Mouse (Mus musculus) common myeloid progenitor, adult 5-6 weeks (primary cell): Measurements from ENCODE around the gene Nrk. TPM values are rescaled to one million over a fixed set of nuclear protein-coding genes. Genes with fewer than 3 reads are reported as not detected.

Experiments
- ATAC-seq: replicated peaks from 2 replicates; pipeline ENCODE4 v1.8.0; 2016; ENCODE audit warnings: low read depth, mild to moderate bottlenecking, moderate TSS enrichment, inconsistent platforms; ENCODE audit not compliant: poor library complexity, severe bottlenecking
- total RNA-seq: library from RNA; stranded (forward); fragments of 200-1000, 187-1606 nt; gene quantifications from 2 replicates; pipeline ENCODE4 v1.2.3, GENCODE M21; 2017

Gene Nrk
- total RNA-seq: 0.64 TPM in 1 of 2 replicates, not detected in the other

DNA sequence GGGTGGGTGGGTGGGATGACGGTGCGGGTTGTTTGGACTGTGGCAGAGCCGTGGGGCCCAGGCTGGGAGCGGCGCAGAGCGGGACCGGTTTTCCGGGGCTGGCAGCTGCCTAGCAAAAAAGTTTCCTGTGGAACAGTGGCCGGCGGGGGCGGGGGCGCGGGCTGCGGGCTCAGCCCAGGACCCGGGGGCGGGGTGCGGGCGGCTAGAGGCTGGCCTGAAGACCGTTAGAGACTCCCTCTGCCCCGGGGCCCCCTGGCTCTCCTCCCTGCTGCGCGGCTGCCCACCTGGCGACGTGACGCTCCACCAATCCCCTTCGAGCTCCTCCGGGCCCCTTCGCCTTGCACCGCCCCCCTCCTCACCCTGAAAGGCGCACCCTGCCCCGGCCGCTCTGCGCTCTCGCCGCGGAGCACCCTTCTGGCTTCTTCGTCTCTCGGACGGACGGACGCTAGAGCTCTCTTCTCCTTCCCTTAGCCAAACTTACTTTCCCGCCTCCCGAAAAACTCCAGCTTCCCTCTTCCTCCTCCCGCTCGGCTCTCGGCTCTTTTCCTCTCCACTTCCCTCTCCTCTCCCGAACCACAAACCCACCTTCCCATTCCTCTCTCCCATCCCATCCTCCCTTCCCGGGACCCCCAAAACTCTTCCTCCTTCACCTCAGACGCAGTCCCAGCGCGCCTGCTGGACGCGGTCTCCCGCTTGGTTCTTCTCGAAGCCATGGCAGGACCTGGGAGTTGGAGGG lies at the start of gene Nrk:
Nrk (plus strand) TSS at position 390 of the 736 bp plus-strand sequence.
- peak; percentile 66 for ATAC-seq

DNA sequence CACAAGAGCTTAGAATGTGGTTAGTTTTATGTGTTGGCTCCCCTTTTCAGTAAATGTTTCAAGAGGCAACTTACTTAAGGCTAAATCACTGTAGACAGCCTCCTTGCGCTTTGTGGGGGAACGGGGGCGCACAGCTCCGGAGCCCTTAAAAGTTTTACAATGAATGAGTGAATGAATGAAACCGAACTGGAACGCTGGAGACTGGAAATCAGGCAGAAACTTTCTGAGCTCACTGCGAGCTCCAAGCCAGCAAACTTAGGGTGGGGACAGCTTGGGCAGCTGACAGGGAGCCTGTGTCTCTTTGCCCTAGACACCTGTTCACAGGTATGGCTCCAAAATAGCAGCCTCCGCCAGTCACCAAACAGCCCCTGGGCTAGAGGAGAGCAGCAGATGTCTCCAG lies 864 bp upstream of the Nrk start:
- ATAC-seq: no peak

DNA sequence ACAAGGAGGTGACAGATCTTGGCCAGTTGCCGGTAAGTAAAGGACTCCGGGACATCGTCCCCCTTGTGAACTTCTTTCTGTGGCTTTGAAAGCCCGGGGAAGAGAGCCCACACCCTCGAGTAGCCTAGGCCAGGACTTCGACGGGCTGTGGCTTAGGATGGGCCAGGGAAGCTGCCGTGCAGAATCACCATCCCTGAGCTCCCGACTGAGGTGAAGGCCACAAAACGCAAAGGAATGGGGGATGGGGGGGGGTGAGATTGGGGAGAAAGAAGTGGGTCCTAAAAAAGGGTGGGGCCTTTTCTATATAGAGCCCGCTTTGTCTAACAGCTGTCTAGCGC lies 516 bp downstream of the Nrk start:
- no peak for ATAC-seq

DNA sequence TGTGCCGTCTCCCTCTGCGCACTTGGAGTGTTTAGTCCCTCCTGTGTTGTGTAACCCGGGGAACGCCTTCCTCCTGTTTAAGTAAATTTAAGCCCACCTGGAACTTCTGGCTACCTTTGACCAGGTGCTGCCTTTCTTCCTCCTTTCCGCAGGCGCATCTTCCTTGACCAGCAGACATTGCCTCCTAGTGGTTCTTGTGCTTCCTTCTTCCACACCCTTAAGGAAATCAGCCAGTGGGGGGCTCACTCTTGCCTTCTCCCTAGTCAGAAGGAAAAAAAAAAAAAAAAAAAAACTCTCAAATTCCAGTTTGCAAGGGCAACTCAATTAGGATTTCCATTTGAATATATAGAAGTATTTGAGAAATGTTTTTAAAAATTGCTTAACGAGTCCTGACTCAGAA lies 4.8 kb downstream of the Nrk start:
- no peak for ATAC-seq

DNA sequence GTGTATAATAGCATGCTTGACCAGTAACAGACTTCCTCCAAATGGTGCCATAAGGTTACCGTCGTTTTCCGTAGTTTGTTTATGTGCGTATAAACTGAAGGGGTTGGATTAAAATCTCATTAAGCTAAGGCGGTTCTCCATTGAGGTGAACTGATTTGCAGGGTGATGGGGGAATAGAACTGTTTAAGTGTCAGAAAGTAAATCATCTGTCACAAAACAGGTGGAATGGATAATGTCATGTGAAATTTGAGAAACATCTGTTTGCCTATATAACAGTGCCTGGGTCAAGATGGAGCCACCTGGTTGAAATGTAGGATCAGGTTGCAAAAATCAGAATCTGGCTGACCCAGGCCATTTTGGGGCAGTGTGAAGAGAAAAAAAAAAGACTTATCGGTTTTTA lies 29.7 kb downstream of the Nrk start:
- ATAC-seq: no peak

DNA sequence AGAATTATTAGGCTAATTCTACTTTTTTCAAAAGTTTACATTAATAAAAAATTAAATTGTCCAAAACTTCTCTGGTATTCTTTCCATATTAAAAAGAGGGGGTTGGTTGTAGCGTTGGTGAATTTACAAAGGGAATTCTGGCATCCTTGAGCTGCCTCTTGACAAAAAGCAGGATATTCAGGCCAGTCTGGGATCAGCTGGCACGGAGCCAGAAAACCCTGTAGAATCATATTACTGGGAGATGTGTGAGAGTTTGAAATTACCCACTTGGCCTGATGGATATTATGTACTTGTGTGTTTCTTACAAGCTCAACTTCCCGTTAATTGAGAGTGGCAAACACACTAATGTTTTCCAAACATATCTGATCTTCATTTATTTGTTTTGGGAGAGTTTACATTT lies 46.5 kb downstream of the Nrk start:
- ATAC-seq: no peak

DNA sequence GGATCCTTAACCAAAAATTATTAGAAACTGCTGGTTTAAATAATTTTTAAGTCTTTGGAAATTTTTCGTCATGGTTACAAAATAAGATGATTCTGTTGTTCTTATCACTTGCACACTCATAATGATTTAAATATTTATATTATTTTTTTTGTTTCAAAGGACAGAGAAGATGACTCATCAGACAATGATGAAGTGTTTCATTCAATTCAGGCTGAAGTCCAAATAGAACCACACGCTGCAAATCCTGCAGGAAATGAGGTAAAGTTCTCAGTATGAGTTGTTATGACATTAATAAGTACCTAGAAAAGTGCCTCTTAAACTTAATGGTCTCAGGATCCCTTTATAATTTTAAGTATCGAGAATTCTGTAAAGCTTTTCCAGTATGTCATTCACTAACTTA lies 64.3 kb downstream of the Nrk start:
- ATAC-seq: no peak

DNA sequence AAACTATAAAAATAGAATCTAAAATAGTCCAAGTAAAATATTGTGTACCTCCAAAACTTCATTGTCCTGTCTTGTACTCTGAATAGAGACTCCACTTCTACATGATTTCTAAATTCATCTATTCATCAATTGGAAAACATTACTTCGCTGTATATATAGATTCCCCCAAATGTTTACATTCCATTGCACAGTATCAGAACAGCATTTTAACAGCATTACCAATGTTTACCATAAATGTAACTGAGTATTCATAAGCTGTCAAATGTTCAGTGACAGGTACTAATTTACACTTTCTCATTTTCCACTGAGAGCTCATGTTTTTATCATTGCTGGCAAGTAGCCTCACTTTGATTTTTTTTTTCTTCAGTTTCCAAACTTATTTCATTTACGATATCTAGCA lies 65.0 kb downstream of the Nrk start:
- ATAC-seq: no peak

DNA sequence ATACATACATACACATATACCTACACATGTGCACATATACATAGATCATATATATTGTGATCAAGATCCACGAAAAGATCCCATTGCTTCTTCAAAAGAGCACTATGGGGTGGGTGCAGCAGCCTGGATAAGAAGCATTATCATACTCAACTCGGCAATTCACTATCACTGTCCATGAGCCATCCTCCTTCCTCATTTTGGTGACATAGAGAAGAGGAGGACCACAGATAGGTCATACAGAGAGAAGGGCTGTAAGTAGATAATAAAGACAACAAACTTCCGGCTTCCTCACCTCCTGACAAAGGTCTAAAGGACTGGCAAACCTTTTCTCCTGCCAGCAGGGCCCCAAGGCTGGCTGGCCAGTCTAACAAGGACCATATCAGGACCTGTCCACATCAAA lies 100.3 kb downstream of the Nrk start:
- ATAC-seq: no peak

DNA sequence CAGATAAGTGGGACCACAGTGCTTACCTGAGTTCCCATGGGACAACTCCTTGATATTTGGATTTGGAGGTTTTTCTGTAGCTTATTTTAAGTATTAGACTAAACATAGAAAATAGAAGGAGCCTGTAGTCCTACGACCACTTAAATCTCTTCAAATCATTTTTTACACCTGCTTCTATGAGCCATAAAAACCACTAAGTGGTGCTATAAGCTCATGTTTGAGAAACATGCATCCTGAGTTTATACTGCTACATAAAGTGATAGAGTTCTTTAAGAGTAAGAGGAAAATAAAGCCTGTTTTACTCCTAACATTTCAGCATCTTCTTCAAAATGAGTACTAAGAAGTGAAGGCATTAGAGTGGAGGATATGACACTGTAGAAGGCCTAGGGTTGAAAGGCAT lies 102.3 kb downstream of the Nrk start:
- ATAC-seq: no peak

DNA sequence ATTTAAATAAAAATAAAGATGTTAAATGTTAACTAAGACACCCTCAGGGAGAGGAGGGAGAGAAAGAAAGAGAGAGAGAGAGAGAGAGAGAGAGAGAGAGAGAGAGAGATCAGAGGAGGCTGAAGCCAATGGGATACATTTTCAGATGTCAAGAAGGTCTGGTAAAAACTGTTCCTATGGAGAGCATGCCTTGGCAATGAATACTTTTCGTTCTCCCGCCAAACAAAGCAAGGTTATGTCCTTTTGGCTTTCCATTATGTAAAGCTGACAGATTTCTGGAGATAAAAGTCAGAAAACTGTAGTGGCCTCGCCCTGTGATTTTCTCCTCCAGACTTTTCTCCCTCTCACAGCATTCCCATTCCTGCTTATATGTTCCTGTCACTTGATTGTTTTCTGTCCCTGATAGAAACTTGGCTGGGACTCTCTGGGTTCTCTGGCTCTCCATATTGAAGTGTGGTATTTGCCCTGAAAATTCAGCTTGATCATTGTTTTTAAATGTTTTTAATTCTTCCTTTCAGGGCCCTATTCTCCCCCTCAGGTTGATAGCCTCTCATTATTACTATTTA lies 112.4 kb downstream of the Nrk start:
- ATAC-seq: no peak

DNA sequence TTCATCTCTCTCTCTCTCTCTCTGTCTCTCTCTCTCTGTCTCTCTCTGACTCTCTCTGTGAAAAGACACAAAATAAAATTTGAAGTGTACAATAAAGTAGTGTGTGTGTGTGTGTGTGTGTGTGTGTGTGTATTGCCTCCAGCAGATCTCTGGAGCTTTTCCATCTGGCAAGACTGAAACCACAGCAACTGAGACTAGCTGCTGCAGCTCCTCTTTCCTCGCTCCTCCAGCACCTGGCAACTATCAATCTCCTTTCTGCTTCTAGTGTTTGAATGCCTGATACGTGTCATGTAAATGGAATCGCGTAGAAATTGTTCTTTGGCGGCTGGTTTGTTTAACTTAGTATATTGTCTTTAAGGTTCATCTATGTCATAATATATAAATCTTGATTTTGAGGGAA lies 113.1 kb downstream of the Nrk start:
- no peak for ATAC-seq

DNA sequence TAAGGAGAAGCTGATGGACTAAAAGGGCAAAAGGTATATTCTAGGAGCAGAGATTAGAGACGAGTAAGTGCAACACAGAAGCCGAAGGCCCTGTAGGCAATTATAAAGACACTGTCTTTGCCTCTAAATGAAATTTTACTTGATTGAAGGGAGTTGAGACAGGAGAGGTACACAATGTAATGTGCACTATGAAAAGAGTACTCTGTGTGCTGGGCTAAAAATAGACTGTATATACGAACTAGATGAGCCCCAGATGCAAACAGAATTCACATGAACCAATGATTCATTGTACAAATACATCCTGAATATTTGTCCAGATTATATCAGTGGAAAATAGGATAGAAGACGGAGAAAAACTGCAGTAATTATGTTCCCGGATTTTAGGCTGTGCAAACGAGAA lies 113.7 kb downstream of the Nrk start:
- no peak for ATAC-seq

DNA sequence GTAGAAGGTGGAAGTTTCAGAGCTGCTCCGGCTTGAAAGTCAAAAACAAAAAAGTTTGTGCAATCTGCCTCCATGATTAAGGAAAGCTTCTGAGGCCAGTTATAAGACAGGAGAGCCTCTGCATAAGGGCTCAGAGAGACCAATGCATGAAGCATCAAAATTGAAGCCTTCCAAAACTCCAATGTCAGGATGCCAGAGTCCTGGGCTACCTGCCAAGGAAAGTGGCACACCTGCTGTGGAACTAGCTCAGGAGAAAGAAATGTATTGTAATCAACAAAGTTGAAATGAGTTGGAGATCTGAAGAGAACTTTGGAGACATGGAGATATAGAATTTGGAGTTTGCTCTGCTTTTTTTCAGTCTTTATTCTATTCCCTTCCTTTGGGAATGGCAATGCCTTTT lies 123.4 kb downstream of the Nrk start:
- ATAC-seq: no peak

DNA sequence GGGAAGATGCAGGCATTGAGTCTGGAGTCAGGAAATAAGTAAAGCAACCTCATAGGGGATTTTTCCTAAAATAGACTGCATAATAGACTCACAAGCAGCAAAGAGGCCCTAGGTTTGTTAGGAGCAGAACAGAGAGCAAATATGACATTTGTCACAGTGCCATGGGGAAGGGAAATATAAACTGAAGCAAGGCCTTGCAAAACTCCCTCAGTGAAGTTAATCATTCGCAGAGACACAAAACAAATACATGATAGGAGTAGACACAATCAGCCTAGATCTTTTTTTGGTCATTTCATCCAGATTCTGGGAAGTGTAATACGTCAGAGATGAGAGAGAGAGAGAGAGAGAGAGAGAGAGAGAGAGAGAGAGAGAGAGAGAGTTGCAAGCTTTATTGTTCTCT lies 125.1 kb downstream of the Nrk start:
- ATAC-seq: no peak

DNA sequence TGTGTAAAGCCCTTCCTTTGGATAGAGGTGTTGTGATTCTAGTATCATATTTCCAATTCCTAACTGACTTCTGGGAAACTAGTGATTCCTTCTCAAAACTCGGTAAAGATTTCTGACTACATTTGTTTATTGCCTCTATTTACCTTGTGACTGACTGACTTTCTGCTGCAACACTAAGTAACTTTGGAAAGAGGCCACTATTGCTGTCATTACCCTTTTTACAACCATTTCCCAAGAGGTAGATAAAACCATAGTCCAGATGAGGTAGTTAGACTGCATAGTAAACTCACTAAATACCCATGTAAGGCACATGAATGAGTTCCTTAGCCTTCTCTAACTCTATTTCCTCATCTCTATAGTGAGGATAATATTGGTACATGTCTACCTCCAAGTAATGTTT lies 126.9 kb downstream of the Nrk start:
- no peak for ATAC-seq

DNA sequence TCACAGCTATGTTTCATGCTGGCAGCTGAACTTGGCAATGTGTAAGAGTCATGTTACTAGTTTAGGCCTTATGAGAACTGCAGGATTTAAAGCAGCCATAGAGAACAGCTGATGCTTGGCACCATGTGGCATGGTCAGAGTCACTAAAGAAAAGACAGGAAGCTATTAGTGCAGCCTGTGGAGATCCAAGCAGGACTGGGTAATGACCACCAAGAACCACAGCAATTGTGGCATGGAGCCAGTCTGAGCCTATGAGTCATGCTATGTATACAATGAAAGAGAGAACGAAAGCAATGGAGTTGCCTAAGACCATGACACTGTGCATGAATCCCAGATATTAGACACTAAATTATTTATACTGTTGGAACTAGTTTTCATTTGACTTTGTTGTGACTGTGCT lies 137.7 kb downstream of the Nrk start:
- no peak for ATAC-seq

DNA sequence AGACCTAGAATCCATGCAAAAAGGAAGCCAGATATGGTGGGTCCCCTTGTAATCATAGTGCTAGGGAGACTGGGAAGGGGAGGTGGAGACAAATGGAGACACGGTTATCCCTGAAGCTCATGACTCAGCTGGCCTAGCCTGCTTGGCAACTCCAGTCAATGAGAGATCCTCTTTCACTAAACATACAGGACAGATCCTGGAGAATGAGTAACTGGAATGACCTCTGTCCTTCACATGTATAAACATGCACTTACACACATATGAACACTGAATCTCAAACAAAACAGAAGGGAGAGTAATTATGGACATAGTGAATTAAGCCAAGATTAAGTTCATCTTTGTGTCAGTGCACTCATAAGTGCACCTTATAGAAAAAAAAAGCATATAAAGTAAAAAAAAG lies 138.9 kb downstream of the Nrk start:
- no peak for ATAC-seq
